Mouse (Mus musculus): ENCODE data around the gene Tnpo3. TPM values are rescaled to one million over a fixed set of nuclear protein-coding genes. Genes with fewer than 3 reads are reported as not detected.
"Not testable (repeated sequence)": the region's sequence is repeated elsewhere in the genome, so short reads cannot be mapped to it uniquely, and the experiment has no call there.

Gene Tnpo3
- total and polyA plus RNA-seq, 3 experiments, result 64.9 to 148 (median 139) TPM

DNA sequence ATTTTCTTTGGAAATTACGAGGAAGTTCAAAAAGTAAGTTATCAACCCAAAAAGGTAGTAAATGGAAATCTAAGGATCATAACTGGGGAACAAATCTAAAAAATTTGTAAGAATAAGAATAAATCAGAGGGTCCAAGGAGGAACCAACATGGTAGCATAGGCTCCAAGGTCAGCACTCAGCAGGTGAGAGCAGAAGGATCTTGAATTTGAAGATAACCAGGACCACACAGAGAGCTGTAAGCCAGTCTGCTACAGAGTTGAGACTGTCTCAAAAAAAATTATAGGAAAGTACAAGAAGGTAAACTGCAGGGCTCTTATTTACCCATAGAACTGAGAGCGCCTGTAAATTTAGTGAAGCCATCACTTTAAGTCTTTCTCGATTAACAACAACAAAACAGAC lies 28.5 kb downstream of the Tnpo3 start:
- H3K27me3 ChIP-seq (ENCODE audit: control insufficient read depth in 1 of 2, insufficient read depth in 2 of 2, low read length in 2 of 2), result no peaks in the 10 kb centered on the region
- H3K4me1 ChIP-seq (ENCODE audit: control insufficient read depth in 1 of 2, insufficient read depth in 2 of 2, low read length in 2 of 2), result peaks cover 4 to 8% of the 10 kb centered on the region in 2 experiments
- H3K9ac ChIP-seq (ENCODE audit: control insufficient read depth, low read depth, low read length, poor library complexity, severe bottlenecking), result no peak overlapping the region
- peaks cover 15 to 60% of the 10 kb centered on the region in 2 experiments for H3K36me3 ChIP-seq (ENCODE audit: control insufficient read depth in 1 of 2, insufficient read depth in 2 of 2, low read length in 2 of 2)
- no peak overlapping the region for H3K27ac ChIP-seq (ENCODE audit: control insufficient read depth, low read depth, low read length)
- no peaks in the 10 kb centered on the region for H3K9me3 ChIP-seq (replicated peaks; ENCODE audit: insufficient read depth, low read length)
- no peak overlapping the region for H3K4me3 ChIP-seq (ENCODE audit: control insufficient read depth in 1 of 2, insufficient read depth in 1 of 2, low read depth in 2 of 2, low read length in 2 of 2)
- no peaks in the 10 kb centered on the region for H3K79me2 ChIP-seq (ENCODE audit: control insufficient read depth, insufficient read depth, low read length, poor library complexity)
- peak; percentile 19 for DNase-seq (ENCODE audit: low read depth, low spot score)
- no peak for TF ChIP-seq CHD1 (IDR thresholded peaks at IDR 0.05; ENCODE audit: low read depth, low read length)

DNA sequence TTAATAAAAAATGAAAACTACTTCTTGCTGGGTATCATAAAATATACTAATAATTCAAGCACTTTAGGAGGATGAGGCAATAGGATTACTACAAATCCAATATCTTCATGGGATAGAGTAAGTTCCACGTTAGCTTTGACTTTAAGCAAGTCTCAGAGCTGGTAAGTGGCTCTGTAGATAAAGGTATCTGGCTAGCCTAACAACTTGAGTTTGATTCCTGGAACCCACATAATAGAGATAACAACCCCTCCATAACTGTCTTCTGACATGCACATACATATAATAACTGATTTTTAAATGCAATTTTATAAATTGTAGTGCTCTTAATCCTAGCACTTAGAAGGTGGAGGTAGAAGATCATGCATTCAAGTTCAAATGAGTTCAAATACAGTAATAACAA lies 28.9 kb downstream of the Tnpo3 start:
- TF ChIP-seq EP300 (IDR thresholded peaks at IDR 0.05; ENCODE audit: low read depth in 1 of 2, low read length in 2 of 2) (peak; percentile 45 to 81; a peak in 3 of 4 replicates), GATA1 (IDR thresholded peaks at IDR 0.05; ENCODE audit: low read depth, low read length) (peak; percentile 74), ZNF384 (IDR thresholded peaks at IDR 0.05; ENCODE audit: low read depth, low read length) (no peak), MAFK (IDR thresholded peaks at IDR 0.05; ENCODE audit: borderline replicate concordance, low read depth, low read length) (no peak; the same call in 1 of the 2 replicates), MYB (IDR thresholded peaks at IDR 0.05; ENCODE audit: low read depth, low read length) (peak; percentile 38; the same call in 1 of the 2 replicates), MAX (IDR thresholded peaks at IDR 0.05; ENCODE audit: low read length) (no peak), RCOR1 (IDR thresholded peaks at IDR 0.05; ENCODE audit: low read depth, low read length) (peak; percentile 84)
- Histone ChIP-seq H3K27ac (ENCODE audit: control insufficient read depth, low read depth, low read length) (no peak overlapping the region), H3K79me2 (ENCODE audit: control insufficient read depth, insufficient read depth, low read length, poor library complexity) (no peaks in the 10 kb centered on the region), H3K36me3 (ENCODE audit: control insufficient read depth in 1 of 2, insufficient read depth in 2 of 2, low read length in 2 of 2) (peaks cover 15 to 56% of the 10 kb centered on the region in 2 experiments), H3K27me3 (ENCODE audit: control insufficient read depth in 1 of 2, insufficient read depth in 2 of 2, low read length in 2 of 2) (no peaks in the 10 kb centered on the region), H3K4me1 (ENCODE audit: control insufficient read depth in 1 of 2, insufficient read depth in 2 of 2, low read length in 2 of 2) (peaks cover 4 to 8% of the 10 kb centered on the region in 2 experiments), H3K9ac (ENCODE audit: control insufficient read depth, low read depth, low read length, poor library complexity, severe bottlenecking) (no peak overlapping the region), H3K4me3 (ENCODE audit: control insufficient read depth in 1 of 2, insufficient read depth in 1 of 2, low read depth in 2 of 2, low read length in 2 of 2) (no peak overlapping the region), H3K9me3 (replicated peaks; ENCODE audit: insufficient read depth, low read length) (no peaks in the 10 kb centered on the region)
- peak; percentile 34 for DNase-seq (ENCODE audit: low read depth, low spot score)

DNA sequence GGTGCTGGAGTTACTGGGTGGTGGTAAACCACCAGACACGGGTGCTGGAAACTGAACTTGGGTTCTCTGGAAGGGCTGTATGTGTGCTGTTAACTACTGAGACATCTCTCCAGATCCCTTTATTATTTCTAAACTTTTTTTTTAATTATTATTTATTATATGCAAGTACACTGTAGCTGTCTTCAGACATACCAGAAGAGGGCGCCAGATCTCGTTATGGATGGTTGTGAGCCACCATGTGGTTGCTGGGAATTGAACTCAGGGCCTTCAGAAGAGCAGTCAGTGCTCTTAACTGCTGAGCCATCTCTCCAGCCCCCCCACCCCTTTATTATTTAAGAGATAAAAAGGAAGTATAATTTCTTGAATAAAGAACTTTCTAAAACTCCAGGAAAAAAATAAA lies 33.3 kb downstream of the Tnpo3 start:
- H3K9me3 ChIP-seq (replicated peaks; ENCODE audit: insufficient read depth, low read length); H3K27me3 ChIP-seq (ENCODE audit: control insufficient read depth in 1 of 2, insufficient read depth in 2 of 2, low read length in 2 of 2); H3K4me3 ChIP-seq (ENCODE audit: control insufficient read depth in 1 of 2, insufficient read depth in 1 of 2, low read depth in 2 of 2, low read length in 2 of 2); H3K27ac ChIP-seq (ENCODE audit: control insufficient read depth, low read depth, low read length); H3K79me2 ChIP-seq (ENCODE audit: control insufficient read depth, insufficient read depth, low read length, poor library complexity); H3K4me1 ChIP-seq (ENCODE audit: control insufficient read depth in 1 of 2, insufficient read depth in 2 of 2, low read length in 2 of 2); H3K9ac ChIP-seq (ENCODE audit: control insufficient read depth, low read depth, low read length, poor library complexity, severe bottlenecking): not testable (repeated sequence)
- TF ChIP-seq CTCF (IDR thresholded peaks at IDR 0.05 in 2 of 3, conservative IDR thresholded peaks at IDR 0.05 in 1 of 3; ENCODE audit: control insufficient read depth in 1 of 3, insufficient read depth in 1 of 3, low read depth in 2 of 3, low read length in 3 of 3, poor library complexity in 1 of 3, severe bottlenecking in 1 of 3), result peak in 1 of 3 experiments; percentile 25; a peak in 1 of 6 replicates
- peaks cover 10 to 46% of the 10 kb centered on the region in 2 experiments for H3K36me3 ChIP-seq (ENCODE audit: control insufficient read depth in 1 of 2, insufficient read depth in 2 of 2, low read length in 2 of 2)
- peak; percentile 43 for DNase-seq (ENCODE audit: low read depth, low spot score)

DNA sequence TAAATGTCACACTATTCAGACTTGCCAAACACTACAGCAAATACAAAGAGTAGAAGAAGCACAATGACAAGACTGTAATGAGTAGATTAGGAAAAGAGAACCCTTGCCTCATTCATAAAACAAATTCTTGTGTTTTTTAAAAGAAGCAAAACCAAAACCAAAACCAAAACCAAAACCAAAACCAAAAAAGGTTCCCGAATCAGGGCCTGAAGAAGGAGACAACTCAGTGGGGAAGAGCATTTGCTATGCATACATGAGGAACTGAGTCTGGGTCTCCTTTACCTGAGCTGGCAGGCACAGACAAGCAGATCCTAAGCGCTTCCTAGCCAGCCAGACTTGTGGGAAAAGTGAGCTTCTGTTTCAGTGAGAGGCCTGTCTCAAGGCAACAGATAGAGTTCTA lies 52.6 kb downstream of the Tnpo3 start:
- TF ChIP-seq BHLHE40 (IDR thresholded peaks at IDR 0.05; ENCODE audit: borderline replicate concordance, low read depth, low read length) (no peak), TAL1 (IDR thresholded peaks at IDR 0.05; ENCODE audit: low read length) (no peak), MYC (IDR thresholded peaks at IDR 0.05; ENCODE audit: low read depth, low read length) (no peak), CHD1 (IDR thresholded peaks at IDR 0.05; ENCODE audit: low read depth, low read length) (no peak), NELFE (IDR thresholded peaks at IDR 0.05; ENCODE audit: low read depth, low read length) (no peak), CHD2 (IDR thresholded peaks at IDR 0.05; ENCODE audit: low read length) (no peak), POLR2AphosphoS2 (IDR thresholded peaks at IDR 0.05; ENCODE audit: low read length) (no peak), ETS1 (IDR thresholded peaks at IDR 0.05; ENCODE audit: low read depth, low read length) (no peak)
- Histone ChIP-seq H3K36me3 (ENCODE audit: control insufficient read depth in 1 of 2, insufficient read depth in 2 of 2, low read length in 2 of 2) (peaks cover 0 to 46% of the 10 kb centered on the region in 2 experiments; a peak in 2 of 4 replicates), H3K9ac (ENCODE audit: control insufficient read depth, low read depth, low read length, poor library complexity, severe bottlenecking) (no peak overlapping the region), H3K27me3 (ENCODE audit: control insufficient read depth in 1 of 2, insufficient read depth in 2 of 2, low read length in 2 of 2) (no peaks in the 10 kb centered on the region), H3K4me1 (ENCODE audit: control insufficient read depth in 1 of 2, insufficient read depth in 2 of 2, low read length in 2 of 2) (no peaks in the 10 kb centered on the region), H3K79me2 (ENCODE audit: control insufficient read depth, insufficient read depth, low read length, poor library complexity) (no peaks in the 10 kb centered on the region), H3K9me3 (replicated peaks; ENCODE audit: insufficient read depth, low read length) (no peaks in the 10 kb centered on the region), H3K27ac (ENCODE audit: control insufficient read depth, low read depth, low read length) (no peak overlapping the region), H3K4me3 (ENCODE audit: control insufficient read depth in 1 of 2, insufficient read depth in 1 of 2, low read depth in 2 of 2, low read length in 2 of 2) (no peak overlapping the region)
- DNase-seq (ENCODE audit: low read depth, low spot score), result no peak

Data from MEL (cell line).